Mouse (Mus musculus): ENCODE results near the gene Wdr31.

- TF ChIP-seq EP300 (IDR thresholded peaks at IDR 0.05; ENCODE audit: low read depth), result no peak
- no peak for TF ChIP-seq CTCF (IDR thresholded peaks at IDR 0.05; ENCODE audit: low read depth)
Observed at GRCm38 (mm10) chr4:62480709-62481605, 10.3 kb upstream of the Wdr31 start.
